Mouse (Mus musculus): ENCODE measurements around the gene Fktn. TPM values are rescaled to one million over a fixed set of nuclear protein-coding genes. Genes with fewer than 3 reads are reported as not detected.
"Not testable (repeated sequence)": the region's sequence is repeated elsewhere in the genome, so short reads cannot be mapped to it uniquely, and the experiment has no call there.

The Fktn gene
- polyA plus RNA-seq, 1 experiment = 17.7 TPM

DNA sequence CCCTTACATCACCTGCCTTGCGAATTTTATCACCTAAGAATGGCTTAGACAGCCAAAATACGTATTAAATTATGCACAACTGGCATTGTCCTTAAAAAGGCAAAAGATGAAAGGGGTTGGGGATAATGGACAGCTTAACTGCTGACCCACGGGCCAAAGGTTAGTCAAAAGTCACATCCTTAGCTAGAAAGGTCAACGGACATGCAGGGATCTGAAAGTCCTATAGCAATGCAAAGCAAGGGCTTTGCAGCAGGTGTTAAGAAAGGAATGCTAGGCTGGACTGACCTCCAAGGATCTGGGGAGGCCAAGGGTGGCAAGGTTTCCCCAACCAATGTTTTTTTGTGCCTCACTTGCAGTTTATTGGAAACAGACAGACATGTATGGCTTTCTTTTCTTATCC lies 75.5 kb downstream of the Fktn start:
- Histone ChIP-seq H3K27ac (ENCODE audit: control insufficient read depth, insufficient read depth, low read depth, low read length) (no peak overlapping the region), H3K27me3 (ENCODE audit: control insufficient read depth, insufficient read depth, low read length) (no peaks in the 10 kb centered on the region), H3K4me1 (ENCODE audit: control insufficient read depth, insufficient read depth, low read length) (peaks cover 5% of the 10 kb centered on the region), H3K4me3 (ENCODE audit: control insufficient read depth, low read depth, low read length) (no peak overlapping the region), H3K36me3 (ENCODE audit: control insufficient read depth, insufficient read depth, low read length) (no peaks in the 10 kb centered on the region)
- TF ChIP-seq CTCF (IDR thresholded peaks at IDR 0.05; ENCODE audit: control insufficient read depth, insufficient read depth, insufficient replicate concordance, low read depth, low read length) (no peak), POLR2A (IDR thresholded peaks at IDR 0.05; ENCODE audit: control insufficient read depth, low read depth, low read length) (no peak)

DNA sequence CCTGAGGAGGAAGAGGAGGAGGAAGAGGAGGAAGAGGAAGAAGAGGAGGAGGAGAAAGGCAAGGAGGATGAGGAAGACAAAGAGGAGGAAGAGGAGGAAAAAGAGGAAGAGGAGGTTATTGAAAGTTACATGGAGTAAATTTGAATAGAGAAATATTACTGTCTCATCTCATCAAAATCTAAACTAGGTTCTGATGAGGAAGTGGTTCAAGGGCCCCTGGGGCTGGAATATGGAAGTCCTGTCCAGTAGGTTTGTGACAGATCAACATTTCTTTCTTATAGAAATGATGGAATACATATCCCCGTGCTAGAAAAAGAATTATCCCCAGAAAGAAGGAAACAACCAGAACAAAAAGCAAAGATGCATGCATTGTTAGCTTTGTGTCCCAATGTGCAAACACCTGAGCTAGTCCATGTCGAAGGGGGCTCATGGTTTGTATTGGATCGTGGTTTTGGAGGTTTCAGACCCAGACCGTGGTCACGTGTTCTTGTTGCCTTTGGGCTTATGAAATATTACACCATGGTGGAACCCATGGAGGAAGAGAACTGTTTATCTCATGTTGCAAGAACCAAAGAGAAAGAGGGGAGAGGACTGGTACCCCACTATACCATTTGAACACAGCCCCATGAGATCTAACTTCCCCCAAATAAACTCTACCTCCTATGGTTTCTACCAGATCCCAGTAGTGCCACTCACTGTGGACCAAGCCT lies 80.6 kb downstream of the Fktn start:
- Histone ChIP-seq H3K27me3 (ENCODE audit: control insufficient read depth, insufficient read depth, low read length) (no peaks in the 10 kb centered on the region), H3K4me3 (ENCODE audit: control insufficient read depth, low read depth, low read length) (no peak overlapping the region), H3K27ac (ENCODE audit: control insufficient read depth, insufficient read depth, low read depth, low read length) (no peak overlapping the region), H3K36me3 (ENCODE audit: control insufficient read depth, insufficient read depth, low read length) (no peaks in the 10 kb centered on the region), H3K4me1 (ENCODE audit: control insufficient read depth, insufficient read depth, low read length) (no peaks in the 10 kb centered on the region)
- TF ChIP-seq POLR2A (IDR thresholded peaks at IDR 0.05; ENCODE audit: control insufficient read depth, low read depth, low read length) (no peak), CTCF (IDR thresholded peaks at IDR 0.05; ENCODE audit: control insufficient read depth, insufficient read depth, insufficient replicate concordance, low read depth, low read length) (no peak)

DNA sequence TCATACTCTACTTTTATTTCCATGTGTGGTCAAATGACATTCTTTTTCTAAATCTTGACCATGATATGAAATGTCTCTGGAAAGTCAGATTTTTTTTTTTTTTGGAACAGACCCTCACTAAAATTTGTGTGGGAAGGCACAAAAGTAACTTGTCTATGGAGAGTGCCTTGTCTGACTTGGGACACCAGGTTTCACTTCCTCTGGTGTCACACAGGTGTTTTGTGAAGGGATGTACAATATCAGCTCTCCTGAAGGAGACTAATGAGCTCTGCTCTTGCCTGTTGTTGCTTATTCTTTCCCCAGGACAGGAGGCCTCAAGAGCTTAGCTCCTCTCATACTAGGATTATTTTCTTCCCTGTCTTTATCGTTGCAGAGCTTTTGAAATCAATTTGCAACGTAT lies 81.3 kb downstream of the Fktn start:
- H3K27me3 ChIP-seq (ENCODE audit: control insufficient read depth, insufficient read depth, low read length) = no peaks in the 10 kb centered on the region
- H3K36me3 ChIP-seq (ENCODE audit: control insufficient read depth, insufficient read depth, low read length) = no peaks in the 10 kb centered on the region
- H3K27ac ChIP-seq (ENCODE audit: control insufficient read depth, insufficient read depth, low read depth, low read length) = no peak overlapping the region
- TF ChIP-seq POLR2A (IDR thresholded peaks at IDR 0.05; ENCODE audit: control insufficient read depth, low read depth, low read length) = no peak
- TF ChIP-seq CTCF (IDR thresholded peaks at IDR 0.05; ENCODE audit: control insufficient read depth, insufficient read depth, insufficient replicate concordance, low read depth, low read length) = no peak
- no peaks in the 10 kb centered on the region for H3K4me1 ChIP-seq (ENCODE audit: control insufficient read depth, insufficient read depth, low read length)
- no peak overlapping the region for H3K4me3 ChIP-seq (ENCODE audit: control insufficient read depth, low read depth, low read length)

DNA sequence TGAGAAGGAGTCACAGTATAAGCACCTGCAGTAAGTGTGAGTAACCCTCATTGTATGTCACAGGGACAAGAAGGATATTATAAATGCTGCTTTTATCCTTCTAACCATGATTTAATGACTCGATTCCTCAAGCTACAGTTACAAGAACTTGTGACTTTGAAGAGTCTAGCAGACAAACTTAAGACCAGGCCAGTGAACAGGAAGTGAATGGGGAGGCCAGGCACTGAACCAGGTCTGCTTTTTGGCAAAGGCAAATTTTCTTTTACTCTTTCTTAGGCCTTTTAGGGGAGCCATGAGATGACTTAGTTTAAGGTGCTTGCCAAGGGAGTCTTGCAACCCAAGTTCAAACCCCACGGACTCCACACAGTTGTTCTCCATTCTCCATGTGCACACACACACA lies 81.9 kb downstream of the Fktn start:
- H3K36me3 ChIP-seq (ENCODE audit: control insufficient read depth, insufficient read depth, low read length) = no peaks in the 10 kb centered on the region
- no peak for TF ChIP-seq POLR2A (IDR thresholded peaks at IDR 0.05; ENCODE audit: control insufficient read depth, low read depth, low read length)
- TF ChIP-seq CTCF (IDR thresholded peaks at IDR 0.05; ENCODE audit: control insufficient read depth, insufficient read depth, insufficient replicate concordance, low read depth, low read length) = no peak
- H3K27me3 ChIP-seq (ENCODE audit: control insufficient read depth, insufficient read depth, low read length) = no peaks in the 10 kb centered on the region
- H3K4me3 ChIP-seq (ENCODE audit: control insufficient read depth, low read depth, low read length) = no peak overlapping the region
- no peak overlapping the region for H3K27ac ChIP-seq (ENCODE audit: control insufficient read depth, insufficient read depth, low read depth, low read length)
- H3K4me1 ChIP-seq (ENCODE audit: control insufficient read depth, insufficient read depth, low read length) = no peaks in the 10 kb centered on the region

DNA sequence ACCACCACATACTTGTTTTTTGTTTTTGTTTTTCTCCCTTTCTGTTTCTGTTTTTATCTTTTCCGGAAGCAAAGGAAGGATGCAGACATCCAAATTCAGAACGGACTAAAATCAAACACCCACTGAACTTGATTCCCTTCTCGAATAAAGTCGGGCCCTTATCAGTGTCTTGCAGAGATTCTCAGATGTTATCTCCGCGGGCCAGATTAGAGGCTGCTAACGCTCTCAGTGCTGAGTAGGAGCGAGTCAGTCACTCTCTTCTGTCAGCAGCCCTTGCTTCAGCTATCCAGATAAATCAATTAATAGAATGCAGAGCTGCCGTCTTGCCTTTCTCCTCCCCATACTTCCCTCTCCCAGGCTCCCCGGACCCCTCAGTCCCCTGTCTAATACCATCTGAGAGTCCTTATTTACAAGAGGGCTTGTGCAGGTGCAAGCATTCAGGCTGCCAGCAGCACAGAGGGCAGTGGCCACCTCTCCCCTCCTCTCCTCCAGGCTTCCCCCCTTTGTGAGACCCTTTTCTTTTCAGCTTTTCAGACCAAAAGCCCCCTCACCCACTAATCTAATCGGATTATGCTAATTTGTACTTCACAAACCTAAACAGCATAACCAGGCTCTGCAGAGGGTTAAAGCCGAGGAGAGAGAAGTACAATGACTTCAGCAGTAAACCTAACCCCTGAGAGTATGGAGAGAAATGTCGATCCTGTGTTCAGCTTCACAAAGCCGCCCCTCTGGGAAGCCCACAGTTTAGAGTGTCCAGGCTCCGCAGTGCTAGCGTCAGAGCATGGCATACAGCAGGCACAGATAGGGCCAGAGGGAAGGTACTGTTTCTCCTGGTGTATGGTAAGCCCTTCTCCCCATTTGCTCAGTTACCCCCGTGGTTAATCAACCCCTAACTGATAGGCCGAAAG lies 83.3 kb downstream of the Fktn start:
- Histone ChIP-seq H3K27me3 (ENCODE audit: control insufficient read depth, insufficient read depth, low read length) (no peaks in the 10 kb centered on the region), H3K4me3 (ENCODE audit: control insufficient read depth, low read depth, low read length) (no peak overlapping the region), H3K27ac (ENCODE audit: control insufficient read depth, insufficient read depth, low read depth, low read length) (no peak overlapping the region), H3K4me1 (ENCODE audit: control insufficient read depth, insufficient read depth, low read length) (no peaks in the 10 kb centered on the region), H3K36me3 (ENCODE audit: control insufficient read depth, insufficient read depth, low read length) (no peaks in the 10 kb centered on the region)
- TF ChIP-seq CTCF (IDR thresholded peaks at IDR 0.05; ENCODE audit: control insufficient read depth, insufficient read depth, insufficient replicate concordance, low read depth, low read length) = no peak
- no peak for TF ChIP-seq POLR2A (IDR thresholded peaks at IDR 0.05; ENCODE audit: control insufficient read depth, low read depth, low read length)

DNA sequence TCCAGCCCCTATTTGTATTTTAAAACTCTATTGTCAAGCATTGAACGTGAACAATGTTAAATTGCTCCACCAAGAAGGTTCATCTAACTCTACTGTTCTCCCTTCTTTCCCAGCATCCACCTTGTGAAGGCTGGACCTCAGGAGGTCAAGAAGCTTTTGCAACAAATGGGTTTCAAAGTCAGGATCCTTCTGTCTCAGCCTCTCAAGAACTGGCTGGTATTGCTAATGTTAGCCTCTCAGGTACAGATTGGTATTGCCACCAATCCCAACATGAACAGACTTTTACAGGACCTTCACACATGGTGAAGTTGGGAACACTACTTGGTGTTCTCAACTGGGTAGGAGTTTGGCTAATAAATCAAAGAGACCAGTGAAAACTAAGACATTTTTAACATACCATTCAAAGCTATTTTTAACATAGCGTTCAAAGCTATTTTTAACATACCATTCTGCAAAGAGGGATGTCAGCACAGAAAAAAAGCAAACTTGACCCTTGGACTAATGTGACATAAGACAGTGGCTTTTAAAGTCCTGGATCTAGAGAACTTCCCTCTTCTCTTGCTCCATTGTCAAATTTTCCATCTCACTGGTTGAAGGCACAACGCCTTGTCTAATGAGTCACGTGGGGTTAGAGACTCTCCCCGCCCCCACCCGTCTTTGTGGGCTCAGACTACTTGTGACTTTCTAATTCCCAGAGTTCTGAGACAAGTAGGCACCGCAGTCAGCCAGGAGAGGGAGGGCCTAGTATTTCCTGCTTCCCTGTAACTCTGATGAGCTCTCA lies 85.3 kb downstream of the Fktn start:
- Histone ChIP-seq H3K36me3 (ENCODE audit: control insufficient read depth, insufficient read depth, low read length) (no peaks in the 10 kb centered on the region), H3K4me1 (ENCODE audit: control insufficient read depth, insufficient read depth, low read length) (no peaks in the 10 kb centered on the region), H3K4me3 (ENCODE audit: control insufficient read depth, low read depth, low read length) (no peak overlapping the region), H3K27ac (ENCODE audit: control insufficient read depth, insufficient read depth, low read depth, low read length) (no peak overlapping the region), H3K27me3 (ENCODE audit: control insufficient read depth, insufficient read depth, low read length) (no peaks in the 10 kb centered on the region)
- TF ChIP-seq POLR2A (IDR thresholded peaks at IDR 0.05; ENCODE audit: control insufficient read depth, low read depth, low read length) (no peak), CTCF (IDR thresholded peaks at IDR 0.05; ENCODE audit: control insufficient read depth, insufficient read depth, insufficient replicate concordance, low read depth, low read length) (no peak)

DNA sequence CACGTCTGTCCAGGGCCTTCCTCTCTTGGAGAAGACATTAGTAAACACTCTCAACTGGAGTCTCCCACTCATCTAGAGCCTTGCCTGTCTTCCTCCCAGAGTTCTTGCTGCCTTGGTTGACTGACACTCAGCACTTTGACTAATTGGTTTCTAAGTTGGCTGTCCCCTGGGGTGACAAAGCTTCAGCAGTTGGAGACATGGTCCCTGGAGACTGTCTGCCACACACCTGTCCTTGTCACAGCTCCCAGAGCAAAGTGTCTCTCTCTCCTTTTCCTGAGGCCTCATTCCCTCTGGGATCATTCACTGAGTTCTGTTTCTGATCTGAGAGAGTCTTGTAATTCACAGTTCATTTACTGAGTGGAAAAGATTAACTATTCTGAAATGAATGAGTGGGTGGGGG lies 86.0 kb downstream of the Fktn start:
- Histone ChIP-seq H3K36me3 (ENCODE audit: control insufficient read depth, insufficient read depth, low read length) (no peaks in the 10 kb centered on the region), H3K4me3 (ENCODE audit: control insufficient read depth, low read depth, low read length) (no peak overlapping the region), H3K4me1 (ENCODE audit: control insufficient read depth, insufficient read depth, low read length) (no peaks in the 10 kb centered on the region), H3K27ac (ENCODE audit: control insufficient read depth, insufficient read depth, low read depth, low read length) (no peak overlapping the region), H3K27me3 (ENCODE audit: control insufficient read depth, insufficient read depth, low read length) (no peaks in the 10 kb centered on the region)
- TF ChIP-seq POLR2A (IDR thresholded peaks at IDR 0.05; ENCODE audit: control insufficient read depth, low read depth, low read length) (no peak), CTCF (IDR thresholded peaks at IDR 0.05; ENCODE audit: control insufficient read depth, insufficient read depth, insufficient replicate concordance, low read depth, low read length) (no peak)

DNA sequence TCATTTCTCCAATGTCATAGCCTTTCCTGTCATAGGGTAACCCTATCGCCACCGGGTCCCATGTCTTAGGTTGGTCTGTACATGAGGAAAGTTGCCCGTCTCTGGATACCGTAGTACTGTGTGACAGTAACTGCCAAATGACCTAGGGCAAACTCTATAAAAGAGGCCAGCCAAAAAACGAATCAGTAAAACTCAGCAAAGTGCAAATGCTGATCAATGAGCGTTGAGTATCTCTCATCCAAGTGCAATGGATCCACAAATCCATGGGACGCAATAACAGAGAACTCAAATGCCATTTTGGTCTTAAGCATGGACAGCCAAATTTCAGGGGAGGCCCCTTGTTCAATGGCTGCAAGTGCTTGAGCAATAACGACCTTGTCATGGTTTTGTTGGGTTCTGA lies 89.9 kb downstream of the Fktn start:
- H3K4me1 ChIP-seq (ENCODE audit: control insufficient read depth, insufficient read depth, low read length); H3K36me3 ChIP-seq (ENCODE audit: control insufficient read depth, insufficient read depth, low read length); H3K27ac ChIP-seq (ENCODE audit: control insufficient read depth, insufficient read depth, low read depth, low read length); H3K27me3 ChIP-seq (ENCODE audit: control insufficient read depth, insufficient read depth, low read length); H3K4me3 ChIP-seq (ENCODE audit: control insufficient read depth, low read depth, low read length): not testable (repeated sequence)

DNA sequence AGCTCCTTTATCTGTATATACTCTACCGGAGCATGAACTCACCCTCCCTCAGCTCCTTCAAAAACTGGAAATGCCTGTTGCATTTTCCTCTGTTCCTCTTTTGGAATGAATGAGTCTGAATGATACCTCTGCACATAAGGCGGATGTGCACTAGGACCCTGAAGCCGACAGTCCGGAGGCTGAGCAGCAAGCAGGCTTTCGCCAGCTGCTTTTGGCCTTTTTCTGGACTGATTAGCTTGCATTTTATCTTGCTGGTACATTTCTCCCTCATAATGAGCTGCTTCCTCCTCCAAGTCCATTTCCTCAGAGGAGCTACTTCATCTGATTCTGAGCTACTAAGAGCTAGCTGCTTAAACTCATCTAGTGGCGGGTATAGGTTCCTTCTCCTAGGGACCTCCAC lies 92.6 kb downstream of the Fktn start:
- H3K4me3 ChIP-seq (ENCODE audit: control insufficient read depth, low read depth, low read length); H3K4me1 ChIP-seq (ENCODE audit: control insufficient read depth, insufficient read depth, low read length); H3K36me3 ChIP-seq (ENCODE audit: control insufficient read depth, insufficient read depth, low read length); H3K27ac ChIP-seq (ENCODE audit: control insufficient read depth, insufficient read depth, low read depth, low read length); H3K27me3 ChIP-seq (ENCODE audit: control insufficient read depth, insufficient read depth, low read length): not testable (repeated sequence)
